Mouse (Mus musculus): Measurements from ENCODE around the gene Zfp972. TPM values are rescaled to one million over a fixed set of nuclear protein-coding genes. Genes with fewer than 3 reads are reported as not detected.
"Not testable (repeated sequence)": the region's sequence is repeated elsewhere in the genome, so short reads cannot be mapped to it uniquely, and the experiment has no call there.

Gene Zfp972
- total RNA-seq (2022): under 1 TPM in 3 of 4 experiments, not detected in 1; 0.76 to 0.94 (median 0.82) TPM

DNA sequence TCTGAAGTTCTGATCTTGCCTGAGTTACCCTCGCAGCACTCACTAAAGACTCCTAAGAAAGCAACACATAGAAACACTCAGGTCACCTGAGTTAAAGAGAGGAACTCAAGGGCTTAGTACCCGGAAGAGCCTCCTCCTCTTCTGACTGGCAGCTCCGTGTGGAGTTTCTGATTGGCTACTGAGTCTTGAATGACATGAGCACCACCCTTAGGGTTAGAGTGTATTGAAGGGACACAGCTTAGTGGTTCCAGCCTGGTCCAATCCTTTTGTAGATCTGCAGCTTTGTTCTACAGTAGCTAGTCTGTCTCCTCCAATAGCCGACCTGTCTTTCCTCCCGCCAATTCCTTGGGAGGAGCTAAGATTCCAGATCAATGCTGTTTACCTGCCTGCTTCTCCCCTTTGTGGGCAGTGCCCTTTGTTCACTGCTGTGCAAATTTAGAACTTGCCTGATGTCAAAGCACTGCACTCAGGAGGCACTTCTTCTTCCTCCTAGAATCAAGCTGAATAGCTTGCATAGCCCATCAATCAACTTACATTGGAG, at the start of gene Zfp972:
Gene Zfp972, minus strand, starts transcription at position 51 of the 541 bp plus-strand sequence.
- DNase-seq (ENCODE audit: low spot score in 2 of 2): not testable (repeated sequence)

DNA sequence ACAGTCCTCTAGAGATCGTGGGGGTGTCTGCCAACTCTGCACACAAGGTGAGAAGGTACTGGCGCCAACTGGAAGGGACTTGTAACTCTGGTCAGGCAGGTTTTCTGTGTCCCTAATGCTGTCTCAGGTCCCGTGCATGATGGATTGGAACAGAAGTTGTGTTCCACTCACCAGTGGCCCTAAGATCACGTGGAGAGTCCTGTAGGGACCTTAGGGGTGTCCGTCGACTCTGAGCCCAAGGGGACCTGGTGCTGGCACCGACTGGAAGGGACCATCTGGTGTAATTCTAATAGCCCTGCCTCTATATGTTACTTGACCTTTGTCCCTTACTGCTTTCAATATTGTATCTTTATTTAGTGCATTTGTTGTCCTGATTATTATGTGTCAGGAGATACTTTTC, 49.4 kb upstream of the Zfp972 start:
- not testable (repeated sequence) for DNase-seq (ENCODE audit: low spot score in 2 of 2)

DNA sequence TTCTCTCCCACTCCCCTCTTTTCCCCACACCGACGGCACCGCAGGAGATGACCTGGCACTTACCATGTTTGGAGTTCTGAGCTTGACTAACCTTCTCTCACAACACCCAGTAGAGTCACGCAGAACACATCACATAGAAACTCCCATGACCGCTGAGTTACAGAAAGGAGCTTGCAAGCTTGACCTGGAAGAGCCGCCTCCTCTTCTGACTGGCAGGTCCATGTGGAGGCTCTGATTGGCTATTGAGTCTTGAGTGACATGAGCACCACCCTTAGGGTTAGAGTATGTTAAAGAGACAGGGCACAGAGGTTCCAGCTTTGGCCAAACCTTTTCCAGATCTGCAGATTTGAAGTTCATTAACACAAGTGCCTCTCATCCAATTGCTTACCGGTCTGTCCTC, 31.7 kb upstream of the Zfp972 start, which contains the start of gene Gm14326:
Gene Gm14326, minus strand, starts transcription at position 153 of the 400 bp plus-strand sequence.
- DNase-seq (ENCODE audit: low spot score in 2 of 2): peak; percentile 84 to 89

DNA sequence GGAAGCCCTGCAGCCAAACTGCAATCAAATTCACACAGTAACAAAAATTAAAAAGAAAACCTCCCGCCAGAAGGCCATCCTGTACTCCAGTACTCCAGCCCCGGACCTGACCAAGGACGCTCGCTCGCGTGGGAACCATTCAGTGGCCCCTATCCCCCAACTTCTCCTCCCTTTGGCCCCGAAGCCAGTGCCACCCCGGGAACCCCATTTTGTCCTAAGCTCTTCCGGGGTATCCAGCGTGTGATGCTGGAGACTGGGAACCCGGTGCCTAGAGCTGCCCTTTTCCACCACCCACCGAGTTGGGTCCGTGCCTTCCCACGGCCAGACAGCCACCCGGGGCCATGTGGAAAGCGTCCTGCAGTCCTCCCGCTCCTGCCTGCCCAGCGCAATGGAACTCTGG, 31.3 kb upstream of the Zfp972 start:
- not testable (repeated sequence) for DNase-seq (ENCODE audit: low spot score in 2 of 2)

DNA sequence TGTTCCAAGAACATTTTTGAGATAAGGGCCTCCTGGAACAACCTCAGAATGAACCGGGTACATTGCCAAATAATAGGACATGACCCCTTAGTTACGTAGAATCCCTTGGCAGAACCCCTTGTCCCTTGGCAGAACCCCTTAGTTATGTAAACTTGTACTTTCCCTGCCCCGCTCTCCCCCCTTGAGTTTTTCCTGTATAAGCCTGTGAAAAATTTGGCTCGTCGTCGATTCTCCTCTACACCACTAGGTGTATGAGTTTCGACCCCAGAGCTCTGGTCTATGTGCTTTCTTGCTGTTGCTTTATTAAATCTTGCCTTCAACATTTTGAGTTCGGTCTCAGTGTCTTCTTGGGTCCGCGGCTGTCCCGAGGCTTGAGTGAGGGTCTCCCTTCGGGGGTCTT, 22.1 kb downstream of the Zfp972 start:
- not testable (repeated sequence) for DNase-seq (ENCODE audit: low spot score in 2 of 2)

DNA sequence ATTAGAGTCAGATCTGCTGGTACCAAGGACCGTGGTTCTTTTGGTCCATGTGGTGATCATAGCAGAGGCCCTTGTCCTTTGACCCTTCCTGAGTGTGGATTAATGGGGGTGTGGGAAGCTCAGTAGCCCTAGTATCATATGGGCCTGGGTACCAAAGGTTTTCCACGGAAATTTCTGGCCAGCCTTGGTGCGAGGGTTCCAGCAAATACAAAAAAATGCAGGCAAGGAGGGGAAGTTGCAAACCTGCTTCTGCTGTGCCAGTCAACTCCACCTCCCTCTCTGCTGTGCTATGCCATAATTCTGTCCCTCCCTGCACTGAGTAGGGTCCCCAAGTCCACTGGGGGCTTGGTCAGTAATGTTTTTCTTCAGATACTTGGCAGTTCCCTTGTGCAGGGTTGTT, 27.2 kb downstream of the Zfp972 start:
- peak in 1 of 2 experiments; percentile 2 for DNase-seq (ENCODE audit: low spot score in 2 of 2)

DNA sequence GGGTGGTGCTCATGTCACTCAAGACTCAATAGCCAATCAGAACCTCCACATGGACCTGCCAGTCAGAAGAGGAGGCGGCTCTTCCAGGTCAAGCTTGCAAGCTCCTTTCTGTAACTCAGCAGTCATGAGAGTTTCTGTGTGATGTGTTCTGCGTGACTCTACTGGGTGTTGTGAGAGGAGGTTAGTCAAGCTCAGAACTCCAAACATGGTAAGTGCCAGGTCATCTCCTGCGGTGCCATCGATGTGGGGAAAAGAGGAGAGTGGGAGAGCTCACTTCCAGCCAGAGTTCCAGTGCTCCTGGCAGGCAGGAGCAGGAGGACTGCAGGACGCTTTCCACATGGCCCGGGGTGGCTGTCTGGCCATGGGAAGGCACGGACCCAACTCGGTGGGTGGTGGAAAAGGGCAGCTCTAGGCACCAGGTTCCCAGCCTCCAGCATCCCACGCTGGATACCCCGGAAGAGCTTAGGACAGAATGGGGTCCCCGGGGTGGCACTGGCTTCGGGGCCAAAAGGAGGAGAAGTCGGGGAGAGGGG, 28.3 kb downstream of the Zfp972 start, which contains the start of gene Gm14327:
Gene Gm14327, plus strand, starts transcription at position 51 of the 533 bp plus-strand sequence.
- not testable (repeated sequence) for DNase-seq (ENCODE audit: low spot score in 2 of 2)

DNA sequence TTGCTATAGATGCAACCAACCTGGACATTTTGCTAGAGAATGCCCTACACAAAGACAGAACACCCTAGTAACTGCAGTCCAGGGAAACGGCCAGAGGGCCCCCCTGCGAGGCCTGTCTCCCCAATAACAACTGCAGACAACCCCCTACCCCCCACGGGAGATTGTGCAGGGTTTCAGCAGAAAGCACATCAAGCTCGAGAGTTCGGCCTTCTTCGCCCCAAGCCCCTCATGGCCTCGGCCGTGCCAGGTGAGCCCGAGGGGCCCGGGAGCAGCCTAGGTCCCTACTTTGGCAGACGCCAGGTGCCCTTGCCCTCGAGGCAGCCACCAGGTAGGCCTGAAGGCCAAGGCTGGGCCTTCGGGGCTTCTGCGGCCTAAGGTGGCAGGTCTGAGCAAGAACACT, 37.7 kb downstream of the Zfp972 start:
- not testable (repeated sequence) for DNase-seq (ENCODE audit: low spot score in 2 of 2)

DNA sequence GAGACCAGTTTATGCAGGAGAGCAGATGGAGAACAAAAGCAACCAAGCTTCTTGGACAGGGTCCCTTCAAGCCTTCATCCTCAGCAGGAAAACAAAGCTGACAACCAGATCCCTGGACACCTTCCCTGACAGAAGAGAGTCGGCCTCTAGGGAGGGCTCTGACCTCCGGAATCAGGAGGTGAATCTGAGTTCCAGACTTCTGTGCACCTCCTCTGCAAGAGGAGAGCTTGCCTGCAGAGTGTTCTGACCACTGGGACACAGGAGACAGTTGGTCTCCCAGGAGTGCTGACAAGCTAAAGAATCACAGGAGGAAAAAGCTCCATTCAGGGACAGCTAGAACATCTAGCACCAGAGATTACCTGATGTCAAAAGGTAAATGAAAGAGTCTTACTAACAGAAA, 63.2 kb downstream of the Zfp972 start:
- DNase-seq (ENCODE audit: low spot score in 2 of 2): not testable (repeated sequence)

Other genes starting within 250 kb of the Zfp972 start
- gene Gm14322, start 166.3 kb downstream of the Zfp972 start, total RNA-seq (2022): 10 to 100 TPM; 20.4 to 35.5 (median 31.3) TPM
- gene Gm14325, start 85.3 kb downstream of the Zfp972 start, total RNA-seq (2022): 100 to 1,000 TPM; 108 to 151 (median 122) TPM
- gene Gm14327, start 28.5 kb downstream of the Zfp972 start, total RNA-seq (2022): 1 to 10 TPM; 2.5 to 5.5 (median 4.8) TPM
- 10 to 100 TPM; 36.0 to 51.9 (median 39.5) TPM for gene Gm14326, start 31.7 kb upstream of the Zfp972 start, total RNA-seq (2022)
- gene Zfp971, start 97.7 kb upstream of the Zfp972 start, total RNA-seq (2022): 10 to 100 TPM; 26.2 to 38.7 (median 34.9) TPM
- gene Zfp931, start 152.9 kb upstream of the Zfp972 start, total RNA-seq (2022): 10 to 100 TPM in 3 of 4 experiments, 1 to 10 TPM in 1; 8.4 to 13.0 (median 11.8) TPM
- gene Phactr3, start 193.4 kb upstream of the Zfp972 start, total RNA-seq (2022): under 1 TPM in 2 of 4 experiments, not detected in 2; 0.24 to 0.31 TPM

Data from gastrocnemius, adult 8-10 months (tissue).